ENCODE assay signal across 20 mouse cellular contexts in genomic region chr9:30902152-30902551, GRCm38 (mm10). TPM values are rescaled to one million over a fixed set of nuclear protein-coding genes. Genes with fewer than 3 reads are reported as not detected.
"Had no signal": no experiment of that assay in that cellular context is flagged by ENCODE, and none has a peak within 500 bp of the region (broad histone marks: within the 10 kb centered on the region; RNA-seq: fewer than 3 reads in every experiment).

No protein-coding gene starts in this region.

- H3K27ac ChIP-seq: midbrain, embryonic 10.5 days; midbrain, embryonic 13.5 days; midbrain, embryonic 15.5 days; neural tube, embryonic 13.5 days; neural tube, embryonic 15.5 days had no signal

- H3K9me3 ChIP-seq: midbrain, embryonic 10.5 days; midbrain, embryonic 13.5 days; midbrain, embryonic 15.5 days; neural tube, embryonic 13.5 days; neural tube, embryonic 15.5 days had no signal

- DNase-seq: lung, adult 18-20 months; lung, embryonic 14.5 days; lung, postnatal 10 days; lung, postnatal 4 days; retina, postnatal 1 day; right cerebral cortex, adult 18-20 months; right cerebral cortex, postnatal 25 days; right cerebral cortex, postnatal 4 days; spleen, adult 18-20 months; thymus, adult 18-20 months; thymus, postnatal 14 days; thymus, postnatal 36 days had no signal

- H3K4me2 ChIP-seq: lung, embryonic 14.5 days; midbrain, embryonic 13.5 days; midbrain, embryonic 15.5 days; neural tube, embryonic 13.5 days; neural tube, embryonic 15.5 days had no signal

- H3K4me3 ChIP-seq: midbrain, embryonic 10.5 days; midbrain, embryonic 13.5 days; midbrain, embryonic 15.5 days; myocyte; neural tube, embryonic 13.5 days; neural tube, embryonic 15.5 days had no signal

- H3K36me3 ChIP-seq: midbrain, embryonic 10.5 days; midbrain, embryonic 13.5 days; midbrain, embryonic 15.5 days; neural tube, embryonic 13.5 days had no signal

- H3K9ac ChIP-seq: lung, embryonic 14.5 days; midbrain, embryonic 13.5 days; midbrain, embryonic 15.5 days; neural tube, embryonic 13.5 days; neural tube, embryonic 15.5 days had no signal

- H3K27me3 ChIP-seq: midbrain, embryonic 13.5 days; midbrain, embryonic 15.5 days; neural tube, embryonic 13.5 days; neural tube, embryonic 15.5 days had no signal

- H3K4me1 ChIP-seq: midbrain, embryonic 10.5 days; midbrain, embryonic 13.5 days; midbrain, embryonic 15.5 days; neural tube, embryonic 13.5 days; neural tube, embryonic 15.5 days had no signal

- ATAC-seq: midbrain, embryonic 13.5 days; midbrain, embryonic 15.5 days had no signal

RNA-seq across cellular contexts. Expression of gene Adamts15, which starts 20.1 kb away (rescaled TPM):
- total RNA-seq: megakaryocyte-erythroid progenitor cell, adult 5-6 weeks had no signal
- polyA plus RNA-seq: myocyte had no signal

RNA-seq across cellular contexts. Expression of gene Adamts8, which starts 40.2 kb away (rescaled TPM):
- total RNA-seq: megakaryocyte, adult 5-6 weeks; megakaryocyte-erythroid progenitor cell, adult 5-6 weeks had no signal
- polyA plus RNA-seq: myocyte had no signal
